Mouse (Mus musculus): ENCODE data around the gene Kif3a. TPM values are rescaled to one million over a fixed set of nuclear protein-coding genes. Genes with fewer than 3 reads are reported as not detected.

Kif3a gene
- 11.8 and 12.2 TPM in 2 replicates for polyA plus RNA-seq (2012; ENCODE audit: insufficient read depth, insufficient read length, missing spikeins)

- Histone ChIP-seq H3K4me1 (ENCODE audit: control insufficient read depth, insufficient read depth, insufficient read length, low read length) (no peaks in the 10 kb centered on the region), H3K4me3 (ENCODE audit: insufficient read depth, low read depth, low read length) (peak within 1 kb of the TSS; percentile 94), H3K27ac (replicated peaks; ENCODE audit: low read depth, low read length) (no peak within 1 kb of the TSS)
Measured at GRCm38 (mm10) chr11:53567224-53568014, at the start of gene Kif3a. Gene Kif3a, plus strand, starts transcription at chr11:53567379.

GRCm38 (mm10) chr11:53518759-53519158, 48.4 kb upstream of the Kif3a start:
- H3K4me3 ChIP-seq (ENCODE audit: insufficient read depth, low read depth, low read length): no peak overlapping the region
- no peak overlapping the region for H3K27ac ChIP-seq (replicated peaks; ENCODE audit: low read depth, low read length)
- peaks cover 14% of the 10 kb centered on the region for H3K4me1 ChIP-seq (ENCODE audit: control insufficient read depth, insufficient read depth, insufficient read length, low read length)

GRCm38 (mm10) chr11:53519207-53520121, 47.7 kb upstream of the Kif3a start, which contains the start of gene Sept8:
Gene Sept8, plus strand, starts transcription at chr11:53519257.
- Histone ChIP-seq H3K27ac (replicated peaks; ENCODE audit: low read depth, low read length) (peak within 1 kb of the TSS; percentile 79), H3K4me3 (ENCODE audit: insufficient read depth, low read depth, low read length) (peak within 1 kb of the TSS; percentile 71), H3K4me1 (ENCODE audit: control insufficient read depth, insufficient read depth, insufficient read length, low read length) (peaks cover 14% of the 10 kb centered on the region)

GRCm38 (mm10) chr11:53520122-53520978, 46.8 kb upstream of the Kif3a start:
- H3K4me3 ChIP-seq (ENCODE audit: insufficient read depth, low read depth, low read length): peak overlapping the region; percentile 71
- peaks cover 22% of the 10 kb centered on the region for H3K4me1 ChIP-seq (ENCODE audit: control insufficient read depth, insufficient read depth, insufficient read length, low read length)
- peak overlapping the region; percentile 79 for H3K27ac ChIP-seq (replicated peaks; ENCODE audit: low read depth, low read length)

GRCm38 (mm10) chr11:53521120-53521820, 45.9 kb upstream of the Kif3a start:
- Histone ChIP-seq H3K4me1 (ENCODE audit: control insufficient read depth, insufficient read depth, insufficient read length, low read length) (peaks cover 30% of the 10 kb centered on the region), H3K27ac (replicated peaks; ENCODE audit: low read depth, low read length) (peak overlapping the region; percentile 25), H3K4me3 (ENCODE audit: insufficient read depth, low read depth, low read length) (peak overlapping the region; percentile 71)

- peaks cover 33% of the 10 kb centered on the region for H3K4me1 ChIP-seq (ENCODE audit: control insufficient read depth, insufficient read depth, insufficient read length, low read length)
- peak overlapping the region; percentile 71; the same call in 1 of the 2 replicates for H3K4me3 ChIP-seq (ENCODE audit: insufficient read depth, low read depth, low read length)
- peak overlapping the region; percentile 25; the same call in 1 of the 2 replicates for H3K27ac ChIP-seq (replicated peaks; ENCODE audit: low read depth, low read length)
Measured at GRCm38 (mm10) chr11:53521821-53522131, 45.4 kb upstream of the Kif3a start.

GRCm38 (mm10) chr11:53522362-53522761, 44.8 kb upstream of the Kif3a start:
- H3K4me1 ChIP-seq (ENCODE audit: control insufficient read depth, insufficient read depth, insufficient read length, low read length): peaks cover 35% of the 10 kb centered on the region
- H3K27ac ChIP-seq (replicated peaks; ENCODE audit: low read depth, low read length): no peak overlapping the region
- no peak overlapping the region for H3K4me3 ChIP-seq (ENCODE audit: insufficient read depth, low read depth, low read length)

- H3K4me3 ChIP-seq (ENCODE audit: insufficient read depth, low read depth, low read length): no peak overlapping the region
Measured at GRCm38 (mm10) chr11:53522930-53523329, 44.2 kb upstream of the Kif3a start.

GRCm38 (mm10) chr11:53523545-53524405, 43.4 kb upstream of the Kif3a start:
- Histone ChIP-seq H3K27ac (replicated peaks; ENCODE audit: low read depth, low read length) (no peak overlapping the region), H3K4me1 (ENCODE audit: control insufficient read depth, insufficient read depth, insufficient read length, low read length) (peaks cover 49% of the 10 kb centered on the region), H3K4me3 (ENCODE audit: insufficient read depth, low read depth, low read length) (no peak overlapping the region)

More at GRCm38 (mm10) chr11:53522930-53523329, 44.2 kb upstream of the Kif3a start:
- no peak overlapping the region for H3K27ac ChIP-seq (replicated peaks; ENCODE audit: low read depth, low read length)
- peaks cover 41% of the 10 kb centered on the region for H3K4me1 ChIP-seq (ENCODE audit: control insufficient read depth, insufficient read depth, insufficient read length, low read length)

- Histone ChIP-seq H3K4me1 (ENCODE audit: control insufficient read depth, insufficient read depth, insufficient read length, low read length) (peaks cover 53% of the 10 kb centered on the region), H3K27ac (replicated peaks; ENCODE audit: low read depth, low read length) (0 out of 2 replicates have a peak overlapping the region, but pooled peaks have one; percentile 9)
Measured at GRCm38 (mm10) chr11:53524905-53525304, 42.3 kb upstream of the Kif3a start.

GRCm38 (mm10) chr11:53525461-53525860, 41.7 kb upstream of the Kif3a start:
- peak overlapping the region; percentile 70 for H3K27ac ChIP-seq (replicated peaks; ENCODE audit: low read depth, low read length)
- H3K4me3 ChIP-seq (ENCODE audit: insufficient read depth, low read depth, low read length): no peak overlapping the region
- peaks cover 53% of the 10 kb centered on the region for H3K4me1 ChIP-seq (ENCODE audit: control insufficient read depth, insufficient read depth, insufficient read length, low read length)

More at GRCm38 (mm10) chr11:53524905-53525304, 42.3 kb upstream of the Kif3a start:
- H3K4me3 ChIP-seq (ENCODE audit: insufficient read depth, low read depth, low read length): no peak overlapping the region

GRCm38 (mm10) chr11:53528397-53529252, 38.6 kb upstream of the Kif3a start:
- Histone ChIP-seq H3K4me1 (ENCODE audit: control insufficient read depth, insufficient read depth, insufficient read length, low read length) (peaks cover 40% of the 10 kb centered on the region), H3K27ac (replicated peaks; ENCODE audit: low read depth, low read length) (peak overlapping the region; percentile 29; the same call in 1 of the 2 replicates), H3K4me3 (ENCODE audit: insufficient read depth, low read depth, low read length) (no peak overlapping the region)

- H3K4me3 ChIP-seq (ENCODE audit: insufficient read depth, low read depth, low read length): no peak overlapping the region
- H3K27ac ChIP-seq (replicated peaks; ENCODE audit: low read depth, low read length): 0 out of 2 replicates have a peak overlapping the region, but pooled peaks have one; percentile 12
- H3K4me1 ChIP-seq (ENCODE audit: control insufficient read depth, insufficient read depth, insufficient read length, low read length): peaks cover 39% of the 10 kb centered on the region
Measured at GRCm38 (mm10) chr11:53529253-53529557, 38.0 kb upstream of the Kif3a start.

Data from brown adipose tissue, adult 24 weeks (tissue).